Mouse (Mus musculus) liver, embryonic 16.5 days (tissue): Measurements from ENCODE around the gene Olfr96. TPM values are rescaled to one million over a fixed set of nuclear protein-coding genes. Genes with fewer than 3 reads are reported as not detected.
"Not testable (repeated sequence)": the region's sequence is repeated elsewhere in the genome, so short reads cannot be mapped to it uniquely, and the experiment has no call there.

ENCODE experiments used
- ATAC-seq: fragments of 200-750 bp; cut with Nextera tagmentation; 2 replicates; pipeline ENCODE4 v1.8.0; 2017; ENCODE audit warnings: low read depth, mild to moderate bottlenecking, moderate number of reproducible peaks, moderate library complexity
- H3K27ac ChIP-seq: fragments of 300-500 bp; sonication (generic); 2 replicates; pipeline ENCODE4 v1.5.1; 2014; ENCODE audit warnings: mild to moderate bottlenecking, low read length
- H3K27me3 ChIP-seq: fragments of 300-500 bp; sonication (generic); 2 replicates; pipeline ENCODE4 v1.6.1; 2014; ENCODE audit warnings: low read depth, low read length, mixed read lengths; ENCODE audit not compliant: control insufficient read depth, insufficient read depth
- H3K36me3 ChIP-seq: fragments of 300-500 bp; sonication (generic); 2 replicates; pipeline ENCODE4 v1.6.1; 2014; ENCODE audit warnings: mild to moderate bottlenecking; ENCODE audit not compliant: control insufficient read depth, insufficient read depth
- H3K4me1 ChIP-seq: fragments of 300-500 bp; sonication (generic); 2 replicates; pipeline ENCODE4 v1.6.1; 2014; ENCODE audit warnings: low read depth, low read length, mixed read lengths; ENCODE audit not compliant: control insufficient read depth
- H3K4me2 ChIP-seq: fragments of 300-500 bp; sonication (generic); 2 replicates; pipeline ENCODE4 v1.6.1; 2014; ENCODE audit warnings: low read depth, low read length, mixed read lengths
- H3K4me3 ChIP-seq: fragments of 300-500 bp; sonication (generic); 2 replicates; pipeline ENCODE4 v1.5.1; 2014; ENCODE audit warnings: low read depth, mild to moderate bottlenecking, low read length
- H3K9ac ChIP-seq: fragments of 300-500 bp; sonication (generic); 2 replicates; pipeline ENCODE4 v1.6.1; 2014; ENCODE audit warnings: low read depth, low read length
- H3K9me3 ChIP-seq: fragments of 300-500 bp; sonication (generic); replicated peaks from 2 replicates; pipeline ENCODE4 v1.6.1; 2016; ENCODE audit warnings: low read length; ENCODE audit not compliant: control insufficient read depth
- WGBS: fragments of 180-500 bp; shearing (Covaris S2); extraction: QIAGEN DNeasy Blood & Tissue Kit; methylation state at CpG from one replicate; pipeline ENCODE4 v1.1.7; 2014; ENCODE audit not compliant: insufficient replicate concordance; 5-methylcytosine and 5-hydroxymethylcytosine counted together
- polyA plus RNA-seq: library from polyadenylated mRNA; unstranded; fragments of >200 nt; fragmentation: Nextera tagmentation; extraction: Ambion mirVana; gene quantifications from 2 replicates; pipeline ENCODE4 v1.2.1, GENCODE M21; 2015

Olfr96 gene
- polyA plus RNA-seq, 1 experiment from 2014 or later, result not detected

GRCm38 (mm10) chr17:37203917-37204236 is 16.1 kb upstream of the Olfr96 start:
- no peaks in the 10 kb centered on the region for H3K9me3 ChIP-seq
- H3K4me1 ChIP-seq, result no peaks in the 10 kb centered on the region
- H3K27ac ChIP-seq, result no peak overlapping the region
- ATAC-seq, result no peak
- H3K4me2 ChIP-seq, result no peak overlapping the region
- H3K36me3 ChIP-seq, result no peaks in the 10 kb centered on the region
- no peak overlapping the region for H3K9ac ChIP-seq
- WGBS, result 22% methylated on average over 3 of the region's 3 CpGs
- H3K27me3 ChIP-seq, result no peaks in the 10 kb centered on the region
- no peak overlapping the region for H3K4me3 ChIP-seq

DNA sequence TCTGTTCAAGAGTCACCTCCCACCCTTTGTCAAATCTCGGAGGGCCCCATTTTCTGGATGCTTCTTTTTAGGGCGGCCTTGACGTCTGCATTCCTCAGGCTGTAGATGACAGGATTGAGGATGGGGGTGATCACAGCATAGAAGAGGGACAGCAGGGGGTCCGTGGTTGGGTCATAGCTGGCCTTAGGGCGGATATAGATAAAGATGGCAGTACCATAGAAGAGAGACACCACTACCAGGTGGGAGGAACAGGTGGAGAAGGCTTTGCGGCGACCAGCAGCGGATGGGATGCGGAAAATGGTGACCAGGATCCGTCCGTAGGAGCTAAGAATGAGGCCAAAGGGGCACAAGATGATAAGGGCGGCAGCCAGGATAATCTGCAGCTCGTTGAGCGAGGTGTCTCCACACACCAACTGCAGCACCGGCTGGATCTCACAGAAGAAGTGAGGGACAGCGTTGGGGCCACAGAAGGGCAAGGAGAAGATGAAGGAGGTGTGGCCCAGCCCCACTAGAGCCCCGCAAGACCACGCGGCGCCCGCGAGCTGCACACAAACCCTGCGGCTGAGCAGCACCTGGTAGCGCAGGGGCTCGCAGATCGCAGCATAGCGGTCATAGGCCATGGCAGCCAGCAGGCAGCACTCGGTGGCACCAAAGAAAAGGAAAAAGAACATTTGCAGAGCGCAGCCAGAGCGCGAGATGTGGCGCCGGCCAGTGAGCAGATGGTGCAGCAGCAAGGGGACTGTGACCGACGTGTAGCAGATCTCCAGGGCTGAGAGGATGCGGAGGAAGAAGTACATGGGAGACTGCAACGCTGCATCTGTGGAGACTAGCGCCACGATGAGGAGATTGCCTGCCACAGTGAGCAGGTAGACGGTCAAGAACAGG is 8.8 kb upstream of the Olfr96 start:
- Histone ChIP-seq H3K4me3 (no peak overlapping the region), H3K4me2 (no peak overlapping the region)
- WGBS, result 14% methylated on average over 40 of the region's 40 CpGs

GRCm38 (mm10) chr17:37213018-37213417 is 6.9 kb upstream of the Olfr96 start, which contains the start of gene Olfr95:
Gene Olfr95 (minus strand): TSS chr17:37213118.
- no peak within 1 kb of the TSS for H3K9ac ChIP-seq
- H3K4me1 ChIP-seq, result no peaks in the 10 kb centered on the region
- no peak within 1 kb of the TSS for H3K4me2 ChIP-seq
- no peaks in the 10 kb centered on the region for H3K36me3 ChIP-seq
- no peak within 1 kb of the TSS for H3K27ac ChIP-seq
- 37% methylated on average over 3 of the region's 3 CpGs for WGBS
- H3K4me3 ChIP-seq, result no peak within 1 kb of the TSS
- H3K9me3 ChIP-seq, result no peaks in the 10 kb centered on the region
- H3K27me3 ChIP-seq, result peaks cover 11% of the 10 kb centered on the region
- no peak for ATAC-seq

More for the DNA sequence above, 8.8 kb upstream of the Olfr96 start:
- H3K27me3 ChIP-seq, result peaks cover 11% of the 10 kb centered on the region
- H3K9ac ChIP-seq, result no peak overlapping the region
- H3K9me3 ChIP-seq, result no peaks in the 10 kb centered on the region
- H3K4me1 ChIP-seq, result no peaks in the 10 kb centered on the region
- H3K27ac ChIP-seq, result no peak overlapping the region
- H3K36me3 ChIP-seq, result no peaks in the 10 kb centered on the region
- ATAC-seq, result no peak

DNA sequence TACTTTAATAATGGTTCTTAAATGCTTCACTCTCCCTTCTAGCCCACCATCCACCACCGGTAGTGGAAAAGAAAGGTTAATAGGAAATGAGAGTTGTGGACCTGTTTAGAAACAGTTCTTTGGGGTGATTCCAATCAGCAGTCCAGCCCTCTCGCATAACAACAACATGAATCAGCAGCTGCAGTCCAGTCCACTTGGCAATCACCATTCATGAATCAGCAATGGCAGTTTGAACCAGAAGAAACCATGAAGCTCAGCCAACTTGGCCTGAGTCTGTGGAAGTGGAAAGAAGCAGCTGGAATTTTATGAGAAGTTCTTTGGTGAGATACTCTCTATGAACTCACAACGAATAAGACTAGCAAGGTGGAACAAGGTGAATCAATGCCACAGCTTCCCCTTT is 1.5 kb upstream of the Olfr96 start:
- H3K9me3 ChIP-seq, result no peaks in the 10 kb centered on the region
- no peak overlapping the region for H3K27ac ChIP-seq
- ATAC-seq, result no peak
- no peak overlapping the region for H3K9ac ChIP-seq
- WGBS, result 53% methylated on average over 3 of the region's 3 CpGs
- H3K4me3 ChIP-seq, result no peak overlapping the region
- H3K27me3 ChIP-seq, result no peaks in the 10 kb centered on the region
- no peak overlapping the region for H3K4me2 ChIP-seq
- H3K36me3 ChIP-seq, result no peaks in the 10 kb centered on the region
- H3K4me1 ChIP-seq, result no peaks in the 10 kb centered on the region

GRCm38 (mm10) chr17:37221879-37222278 is 1.9 kb downstream of the Olfr96 start:
- no peak for ATAC-seq
- Histone ChIP-seq H3K4me2 (no peak overlapping the region), H3K36me3 (no peaks in the 10 kb centered on the region), H3K27me3 (no peaks in the 10 kb centered on the region), H3K4me3 (no peak overlapping the region), H3K9me3 (no peaks in the 10 kb centered on the region), H3K4me1 (no peaks in the 10 kb centered on the region), H3K9ac (no peak overlapping the region), H3K27ac (no peak overlapping the region)
- 9% methylated on average over 1 of the region's 1 CpGs for WGBS

DNA sequence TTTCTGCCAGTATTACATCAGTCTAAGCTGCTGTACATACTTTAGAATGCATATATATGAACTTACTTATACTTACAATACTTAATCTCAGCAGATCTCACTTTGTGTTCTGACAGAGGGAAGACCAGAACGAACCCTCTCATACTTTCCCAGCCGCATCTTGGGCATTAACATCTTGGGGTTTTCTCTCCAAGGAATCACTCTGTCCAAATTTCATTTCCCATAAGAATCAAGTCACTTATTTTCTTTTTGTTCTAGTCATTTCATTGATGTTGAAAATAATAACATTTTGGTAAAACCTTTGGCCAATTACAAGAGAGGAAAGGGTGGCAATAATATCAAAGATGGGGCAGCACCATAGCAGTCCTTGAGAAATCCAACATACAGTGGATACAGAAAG is 17.3 kb downstream of the Olfr96 start, which contains the start of gene Olfr97:
TSS of gene Olfr97 (minus strand) at position 101 of the 400 bp plus-strand sequence.
- H3K9ac ChIP-seq, H3K4me3 ChIP-seq, H3K4me2 ChIP-seq, ATAC-seq, H3K4me1 ChIP-seq, H3K27ac ChIP-seq, H3K9me3 ChIP-seq, H3K36me3 ChIP-seq, H3K27me3 ChIP-seq: not testable (repeated sequence)
- 64% methylated on average over 2 of the region's 2 CpGs for WGBS

DNA sequence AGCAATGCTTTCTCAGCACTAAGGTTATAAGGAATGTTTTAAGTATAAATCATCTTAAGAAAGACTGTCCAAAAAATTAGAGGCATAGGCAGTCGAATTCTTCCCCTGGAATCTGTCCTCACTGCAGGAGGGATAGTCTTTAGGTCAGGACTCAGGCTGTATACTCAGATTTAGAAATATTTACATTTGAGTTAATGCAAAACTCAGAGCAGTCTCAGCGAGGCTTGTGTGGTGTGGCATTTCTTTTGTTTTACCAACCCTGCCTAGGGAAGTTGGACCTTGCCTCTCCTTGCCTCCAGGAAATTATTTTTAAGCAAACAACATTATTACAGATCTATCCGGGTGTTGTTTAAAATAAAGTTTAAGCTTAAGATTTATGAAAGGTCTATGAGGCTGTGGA is 22.3 kb downstream of the Olfr96 start:
- no peaks in the 10 kb centered on the region for H3K27me3 ChIP-seq
- ATAC-seq, result peak; percentile 58; the same call in 1 of the 2 replicates
- H3K4me3 ChIP-seq, result no peak overlapping the region
- 32% methylated on average over 3 of the region's 3 CpGs for WGBS
- H3K9me3 ChIP-seq, result no peaks in the 10 kb centered on the region
- H3K4me1 ChIP-seq, result no peaks in the 10 kb centered on the region
- no peak overlapping the region for H3K27ac ChIP-seq
- no peaks in the 10 kb centered on the region for H3K36me3 ChIP-seq
- no peak overlapping the region for H3K9ac ChIP-seq
- H3K4me2 ChIP-seq, result no peak overlapping the region

- 22% methylated on average over 5 of the region's 5 CpGs for WGBS
- no peak for ATAC-seq
Observed at GRCm38 (mm10) chr17:37246715-37247114, 26.8 kb downstream of the Olfr96 start.

DNA sequence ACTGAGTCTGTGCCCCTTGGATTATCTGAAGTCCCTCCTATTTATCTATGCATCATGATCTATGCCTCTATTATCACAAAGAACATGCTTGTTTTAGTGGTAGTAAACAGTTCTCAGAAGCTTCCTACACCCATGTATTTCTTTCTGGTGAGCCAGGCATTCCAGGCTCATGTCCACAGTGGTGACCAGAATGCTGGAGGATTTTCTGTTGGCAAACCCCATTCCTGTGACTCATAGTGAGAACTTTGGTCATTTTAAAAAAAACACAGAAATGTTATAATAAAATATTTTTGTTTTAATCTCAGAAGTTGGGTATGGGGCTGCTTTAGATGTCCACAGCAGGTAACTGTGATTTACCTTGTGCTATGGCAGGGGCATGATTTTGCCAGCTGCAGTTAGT is 29.5 kb downstream of the Olfr96 start:
- no peak overlapping the region for H3K9ac ChIP-seq
- H3K9me3 ChIP-seq, result no peaks in the 10 kb centered on the region
- no peak overlapping the region for H3K27ac ChIP-seq
- H3K36me3 ChIP-seq, result no peaks in the 10 kb centered on the region
- H3K4me2 ChIP-seq, result no peak overlapping the region
- ATAC-seq, result no peak
- H3K27me3 ChIP-seq, result no peaks in the 10 kb centered on the region
- no peak overlapping the region for H3K4me3 ChIP-seq
- no peaks in the 10 kb centered on the region for H3K4me1 ChIP-seq

More at GRCm38 (mm10) chr17:37246715-37247114, 26.8 kb downstream of the Olfr96 start:
- Histone ChIP-seq H3K36me3 (no peaks in the 10 kb centered on the region), H3K4me1 (no peaks in the 10 kb centered on the region), H3K4me2 (no peak overlapping the region), H3K9ac (no peak overlapping the region), H3K4me3 (no peak overlapping the region), H3K27ac (no peak overlapping the region), H3K9me3 (no peaks in the 10 kb centered on the region), H3K27me3 (no peaks in the 10 kb centered on the region)
